Mouse (Mus musculus) lung, postnatal 0 days (tissue): ENCODE data around the gene Ndufc1.

Experiments used
- CTCF ChIP-seq: IDR thresholded peaks from 2 replicates; pipeline ENCODE4 v1.5.1; 2016; ENCODE audit warnings: antibody characterized with exemption, mild to moderate bottlenecking
- EP300 ChIP-seq: IDR thresholded peaks from 2 replicates; pipeline ENCODE4 v1.6.1; 2016; ENCODE audit warnings: antibody characterized with exemption, mild to moderate bottlenecking, control low read depth

DNA sequence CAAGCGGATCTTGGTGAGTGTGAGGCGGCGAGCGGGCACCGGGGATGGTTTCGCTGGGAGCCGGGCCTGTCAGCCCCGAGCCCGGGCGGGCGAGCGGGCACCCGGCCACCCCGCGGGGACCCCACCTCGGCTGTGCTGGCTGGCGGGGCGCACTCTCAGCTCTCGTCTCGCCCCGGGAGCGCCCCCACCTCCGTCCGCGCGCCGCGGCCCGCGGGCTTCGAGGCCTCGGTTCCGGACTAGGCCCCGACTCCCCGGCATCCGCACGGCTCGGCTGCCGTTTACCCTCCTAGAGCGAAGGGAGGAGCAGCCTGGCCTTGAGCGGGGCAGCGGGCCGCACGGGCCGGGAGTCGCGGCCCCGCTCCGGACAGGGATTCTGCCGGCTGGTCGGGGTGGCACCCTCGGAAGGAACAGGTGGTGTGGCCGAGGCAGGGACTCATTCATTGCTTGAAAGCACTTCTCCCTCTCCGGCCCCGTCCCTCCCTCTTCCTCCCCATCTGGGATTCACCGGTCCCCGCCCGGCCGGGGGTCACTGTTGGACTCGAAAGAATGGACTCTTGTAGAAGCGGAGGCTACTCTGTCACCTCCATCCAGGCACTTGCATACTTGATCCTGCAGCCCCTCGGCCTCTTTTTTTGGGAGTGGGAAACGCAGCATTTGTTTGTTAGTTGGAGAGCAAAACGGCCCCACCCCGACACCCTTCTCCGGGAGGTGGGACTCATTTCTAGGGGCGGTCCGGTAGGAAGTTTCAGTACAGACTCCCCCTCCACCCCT lies 7.8 kb upstream of the Ndufc1 start:
- no peak for TF ChIP-seq CTCF
- no peak for TF ChIP-seq EP300
